Mouse (Mus musculus): Measurements from ENCODE around the gene Vwa7. TPM values are rescaled to one million over a fixed set of nuclear protein-coding genes. Genes with fewer than 3 reads are reported as not detected.
A peak's percentile ranks its signal among the peaks of the same experiment; 100 is the strongest.
"Not testable (repeated sequence)": the region's sequence is repeated elsewhere in the genome, so short reads cannot be mapped to it uniquely, and the experiment has no call there.

Vwa7 gene
- polyA plus RNA-seq, 1 experiment from 2014 or later: 0.27 TPM

DNA sequence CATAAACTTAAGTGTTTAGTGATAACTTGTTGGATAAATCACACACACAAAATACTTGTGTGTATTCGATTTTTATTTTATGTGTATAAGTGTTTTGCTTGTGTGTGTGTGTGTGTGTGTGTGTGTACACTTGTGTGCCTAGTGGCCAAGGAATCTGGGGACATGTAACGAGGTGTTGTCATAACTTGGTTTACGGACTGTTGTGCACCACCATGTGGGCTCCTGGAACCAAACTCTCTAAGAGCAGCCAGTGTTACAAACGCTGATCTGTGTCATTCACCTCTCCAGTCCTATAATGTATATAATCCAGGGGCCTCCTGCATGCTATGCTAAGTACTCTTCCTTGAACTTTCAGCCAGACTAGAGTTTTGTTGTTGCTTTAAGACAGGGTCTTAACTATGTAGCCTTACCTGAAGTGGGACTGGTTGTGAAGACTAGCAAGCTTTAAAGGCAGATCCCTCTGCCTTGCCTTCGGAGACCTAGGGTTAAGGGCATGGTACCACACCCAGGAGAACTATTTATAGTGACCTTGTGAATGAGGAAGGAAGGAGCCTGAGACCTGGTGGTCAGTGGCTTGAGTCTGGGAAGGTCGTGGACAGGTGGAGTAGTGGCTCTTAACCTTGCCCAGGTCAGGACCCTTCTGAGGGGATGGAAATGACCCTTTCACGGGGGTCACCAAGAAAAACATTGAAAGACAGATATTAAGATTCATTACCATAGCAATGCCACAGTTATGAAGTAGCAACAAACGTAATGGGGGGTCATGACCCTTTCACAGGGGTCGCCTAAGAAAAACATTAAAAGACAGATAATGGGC lies 13.1 kb upstream of the Vwa7 start:
- Histone ChIP-seq H3K4me2 (ENCODE audit: low read depth, low read length, severe bottlenecking) (peak overlapping the region; percentile 99; the same call in 1 of the 2 replicates), H3K36me3 (ENCODE audit: control insufficient read depth, insufficient read depth, low read length) (peaks cover 18% of the 10 kb centered on the region), H3K4me1 (replicated peaks; ENCODE audit: control insufficient read depth, insufficient read depth, low read length) (peaks cover 17% of the 10 kb centered on the region; the same call in 1 of the 2 replicates), H3K27me3 (ENCODE audit: control insufficient read depth, insufficient read depth, low read length) (no peaks in the 10 kb centered on the region), H3K4me3 (ENCODE audit: low read depth, low read length) (peak overlapping the region; percentile 62), H3K9me3 (ENCODE audit: control insufficient read depth, low read length) (no peaks in the 10 kb centered on the region), H3K27ac (ENCODE audit: low read depth, low read length) (no peak overlapping the region), H3K9ac (ENCODE audit: low read length) (peak overlapping the region; percentile 84)
- ATAC-seq (replicated peaks; ENCODE audit: low FRiP score): no peak
- DNase-seq (ENCODE audit: low spot score): no peak
- 80% methylated on average over 9 of the region's 9 CpGs for WGBS

DNA sequence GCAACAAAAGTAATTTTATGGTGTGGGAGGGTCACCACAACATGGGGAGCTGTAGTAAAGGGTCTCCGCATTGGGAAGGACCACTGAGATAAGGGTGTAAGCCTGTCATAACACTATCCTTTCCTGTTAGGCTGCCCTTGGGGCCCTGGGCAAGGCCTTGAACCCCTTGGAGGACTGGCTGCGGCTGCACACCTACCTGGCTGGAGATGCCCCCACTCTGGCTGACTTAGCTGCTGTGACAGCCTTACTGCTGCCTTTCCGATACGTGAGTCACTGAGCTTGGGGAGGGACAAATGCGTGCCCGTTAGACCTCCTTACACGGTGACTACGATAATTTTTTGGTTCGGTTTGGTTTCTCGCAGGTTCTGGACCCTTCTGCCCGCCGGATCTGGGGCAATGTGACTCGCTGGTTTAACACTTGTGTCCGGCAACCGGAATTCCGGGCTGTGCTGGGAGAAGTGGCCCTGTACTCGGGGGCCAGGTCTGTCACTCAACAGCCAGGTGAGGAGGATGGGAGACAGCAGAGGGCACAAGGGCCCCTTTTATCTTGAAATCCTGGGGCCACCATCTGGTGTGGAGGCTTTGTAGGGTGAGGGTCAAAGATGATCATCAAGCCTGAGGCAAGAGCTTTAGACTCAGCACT lies 12.2 kb upstream of the Vwa7 start:
- Histone ChIP-seq H3K4me2 (ENCODE audit: low read depth, low read length, severe bottlenecking) (no peak overlapping the region), H3K36me3 (ENCODE audit: control insufficient read depth, insufficient read depth, low read length) (peaks cover 17% of the 10 kb centered on the region), H3K4me3 (ENCODE audit: low read depth, low read length) (no peak overlapping the region), H3K27me3 (ENCODE audit: control insufficient read depth, insufficient read depth, low read length) (no peaks in the 10 kb centered on the region), H3K4me1 (replicated peaks; ENCODE audit: control insufficient read depth, insufficient read depth, low read length) (peaks cover 17% of the 10 kb centered on the region; the same call in 1 of the 2 replicates), H3K9me3 (ENCODE audit: control insufficient read depth, low read length) (no peaks in the 10 kb centered on the region), H3K27ac (ENCODE audit: low read depth, low read length) (no peak overlapping the region), H3K9ac (ENCODE audit: low read length) (no peak overlapping the region)
- WGBS: 97% methylated on average over 17 of the region's 17 CpGs
- DNase-seq (ENCODE audit: low spot score) (no peak), ATAC-seq (replicated peaks; ENCODE audit: low FRiP score) (no peak)

DNA sequence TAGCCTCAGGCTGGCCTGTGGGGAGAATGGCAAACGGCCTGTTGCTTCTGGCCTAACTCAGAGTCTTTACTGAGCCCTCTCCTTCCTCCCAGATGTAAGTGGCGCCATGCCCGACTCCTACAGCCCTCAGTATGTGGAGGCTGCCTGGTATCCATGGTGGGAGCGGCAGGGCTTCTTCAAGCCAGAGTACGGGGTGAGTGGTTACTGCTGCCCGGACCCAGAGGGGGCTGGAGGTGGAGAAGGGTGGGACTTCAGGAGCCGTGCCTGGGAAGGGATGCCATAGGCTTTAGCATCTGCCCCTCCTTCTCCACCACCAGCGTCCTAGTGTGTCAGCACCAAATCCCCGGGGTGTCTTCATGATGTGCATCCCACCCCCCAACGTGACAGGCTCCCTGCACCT lies 11.2 kb upstream of the Vwa7 start:
- H3K9me3 ChIP-seq (ENCODE audit: control insufficient read depth, low read length): no peaks in the 10 kb centered on the region
- H3K27me3 ChIP-seq (ENCODE audit: control insufficient read depth, insufficient read depth, low read length): no peaks in the 10 kb centered on the region
- ATAC-seq (replicated peaks; ENCODE audit: low FRiP score) (no peak), DNase-seq (ENCODE audit: low spot score) (no peak)
- H3K4me2 ChIP-seq (ENCODE audit: low read depth, low read length, severe bottlenecking): no peak overlapping the region
- no peak overlapping the region for H3K9ac ChIP-seq (ENCODE audit: low read length)
- H3K36me3 ChIP-seq (ENCODE audit: control insufficient read depth, insufficient read depth, low read length): peaks cover 17% of the 10 kb centered on the region
- H3K4me3 ChIP-seq (ENCODE audit: low read depth, low read length): no peak overlapping the region
- WGBS: 91% methylated on average over 10 of the region's 10 CpGs
- H3K27ac ChIP-seq (ENCODE audit: low read depth, low read length): no peak overlapping the region
- peaks cover 13% of the 10 kb centered on the region; the same call in 1 of the 2 replicates for H3K4me1 ChIP-seq (replicated peaks; ENCODE audit: control insufficient read depth, insufficient read depth, low read length)

DNA sequence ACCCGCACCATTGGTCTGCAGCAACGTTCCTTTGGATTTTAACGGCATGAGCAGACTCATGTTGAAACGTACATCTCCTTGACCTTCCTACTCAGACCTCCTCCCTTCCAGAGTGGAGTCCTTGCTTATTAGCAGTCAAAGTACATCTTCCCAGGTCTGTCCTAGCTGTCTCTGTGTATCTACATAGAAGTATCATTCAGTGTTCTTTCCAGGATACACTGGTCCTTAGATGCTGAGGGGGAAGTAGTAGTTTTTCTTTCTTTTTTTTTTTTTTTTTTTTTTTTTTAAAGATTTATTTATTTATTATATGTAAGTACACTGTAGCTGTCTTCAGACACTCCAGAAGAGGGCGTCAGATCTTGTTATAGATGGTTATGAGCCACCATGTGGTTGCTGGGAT lies 10.5 kb upstream of the Vwa7 start:
- not testable (repeated sequence) for H3K4me2 ChIP-seq (ENCODE audit: low read depth, low read length, severe bottlenecking); ATAC-seq (replicated peaks; ENCODE audit: low FRiP score); DNase-seq (ENCODE audit: low spot score); H3K9me3 ChIP-seq (ENCODE audit: control insufficient read depth, low read length); H3K27ac ChIP-seq (ENCODE audit: low read depth, low read length); H3K9ac ChIP-seq (ENCODE audit: low read length); H3K27me3 ChIP-seq (ENCODE audit: control insufficient read depth, insufficient read depth, low read length); H3K4me3 ChIP-seq (ENCODE audit: low read depth, low read length)
- Histone ChIP-seq H3K4me1 (replicated peaks; ENCODE audit: control insufficient read depth, insufficient read depth, low read length) (peaks cover 13% of the 10 kb centered on the region; the same call in 1 of the 2 replicates), H3K36me3 (ENCODE audit: control insufficient read depth, insufficient read depth, low read length) (peaks cover 23% of the 10 kb centered on the region)
- 99% methylated on average over 4 of the region's 5 CpGs for WGBS

DNA sequence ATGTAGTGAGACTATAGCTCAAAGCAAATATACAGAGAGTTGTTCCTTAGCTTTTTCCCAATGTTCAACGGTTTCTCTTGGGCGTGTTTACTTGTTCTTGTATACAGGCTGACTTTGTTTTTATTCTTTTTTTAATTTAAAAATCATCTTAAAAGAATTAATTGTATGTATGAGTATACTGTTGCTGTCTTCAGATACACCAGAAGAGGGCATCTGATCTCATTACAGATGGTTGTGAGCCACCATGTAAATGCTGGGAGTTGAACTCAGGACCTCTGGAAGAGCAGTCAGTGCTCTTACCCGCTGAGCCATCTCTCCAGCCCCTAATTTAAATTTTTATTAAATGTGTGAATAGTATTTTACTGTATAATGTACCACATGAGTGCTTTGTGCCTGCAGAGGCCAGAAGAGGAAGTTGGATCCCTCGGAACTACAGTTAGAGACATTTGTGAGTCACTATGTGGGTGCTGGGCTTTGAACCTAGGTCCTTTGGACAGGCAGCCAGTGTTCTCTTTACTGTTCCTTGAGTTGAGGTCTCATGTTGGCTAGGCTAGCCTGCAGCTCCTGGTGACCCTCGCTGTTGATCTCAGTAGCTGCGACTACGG lies 8.9 kb upstream of the Vwa7 start:
- peaks cover 8% of the 10 kb centered on the region; the same call in 1 of the 2 replicates for H3K4me1 ChIP-seq (replicated peaks; ENCODE audit: control insufficient read depth, insufficient read depth, low read length)
- no peak overlapping the region for H3K4me3 ChIP-seq (ENCODE audit: low read depth, low read length)
- no peaks in the 10 kb centered on the region for H3K9me3 ChIP-seq (ENCODE audit: control insufficient read depth, low read length)
- no peak for ATAC-seq (replicated peaks; ENCODE audit: low FRiP score)
- H3K27ac ChIP-seq (ENCODE audit: low read depth, low read length): no peak overlapping the region
- WGBS: 99% methylated on average over 7 of the region's 7 CpGs
- no peaks in the 10 kb centered on the region for H3K27me3 ChIP-seq (ENCODE audit: control insufficient read depth, insufficient read depth, low read length)
- no peak overlapping the region for H3K4me2 ChIP-seq (ENCODE audit: low read depth, low read length, severe bottlenecking)
- no peak overlapping the region for H3K9ac ChIP-seq (ENCODE audit: low read length)
- peaks cover 25% of the 10 kb centered on the region for H3K36me3 ChIP-seq (ENCODE audit: control insufficient read depth, insufficient read depth, low read length)
- DNase-seq (ENCODE audit: low spot score): no peak

DNA sequence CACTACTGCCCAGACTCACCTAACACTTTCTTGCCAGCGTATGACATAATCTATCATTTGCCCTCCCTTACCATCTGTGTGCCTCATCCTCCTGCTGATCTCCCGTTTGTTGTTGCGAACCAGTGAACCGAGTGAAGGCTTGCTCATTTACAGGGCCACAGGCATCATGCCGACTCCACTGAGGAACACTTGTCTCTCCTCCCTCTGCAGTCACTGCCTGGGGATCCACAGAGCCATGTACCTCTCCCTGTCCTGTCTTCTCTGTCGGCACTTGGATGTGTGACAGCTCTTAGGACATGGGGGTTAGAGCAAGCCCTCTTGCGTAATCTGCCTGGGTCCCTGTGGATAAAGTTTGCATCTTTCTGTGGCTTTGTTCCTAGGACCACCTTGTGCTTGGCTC lies 6.8 kb upstream of the Vwa7 start:
- no peaks in the 10 kb centered on the region for H3K9me3 ChIP-seq (ENCODE audit: control insufficient read depth, low read length)
- no peak overlapping the region for H3K4me2 ChIP-seq (ENCODE audit: low read depth, low read length, severe bottlenecking)
- no peak overlapping the region for H3K27ac ChIP-seq (ENCODE audit: low read depth, low read length)
- peaks cover 32% of the 10 kb centered on the region for H3K36me3 ChIP-seq (ENCODE audit: control insufficient read depth, insufficient read depth, low read length)
- no peak overlapping the region for H3K9ac ChIP-seq (ENCODE audit: low read length)
- no peak for DNase-seq (ENCODE audit: low spot score)
- ATAC-seq (replicated peaks; ENCODE audit: low FRiP score): no peak
- no peaks in the 10 kb centered on the region for H3K4me1 ChIP-seq (replicated peaks; ENCODE audit: control insufficient read depth, insufficient read depth, low read length)
- 86% methylated on average over 7 of the region's 7 CpGs for WGBS
- H3K4me3 ChIP-seq (ENCODE audit: low read depth, low read length): no peak overlapping the region
- no peaks in the 10 kb centered on the region for H3K27me3 ChIP-seq (ENCODE audit: control insufficient read depth, insufficient read depth, low read length)

DNA sequence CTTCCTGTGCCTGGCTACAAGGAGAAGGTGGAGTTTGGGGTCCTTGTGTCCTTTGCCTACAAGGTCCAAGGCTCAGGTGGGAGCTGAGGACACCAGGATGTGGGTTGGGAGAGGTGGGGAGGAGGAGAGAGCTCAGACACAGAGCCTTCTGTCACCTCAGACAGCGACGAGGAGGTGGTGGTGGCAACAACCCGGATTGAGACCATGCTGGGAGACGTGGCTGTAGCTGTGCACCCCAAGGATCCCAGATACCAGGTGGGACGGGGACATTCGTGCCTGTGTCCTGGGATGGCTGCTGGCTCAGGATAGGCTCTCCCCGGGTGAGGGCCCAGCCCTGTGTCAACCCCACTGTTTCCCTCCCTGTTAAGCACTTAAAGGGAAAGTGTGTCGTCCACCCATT lies 4.9 kb upstream of the Vwa7 start:
- DNase-seq (ENCODE audit: low spot score): no peak
- Histone ChIP-seq H3K9me3 (ENCODE audit: control insufficient read depth, low read length) (no peaks in the 10 kb centered on the region), H3K4me1 (replicated peaks; ENCODE audit: control insufficient read depth, insufficient read depth, low read length) (no peaks in the 10 kb centered on the region), H3K4me3 (ENCODE audit: low read depth, low read length) (no peak overlapping the region), H3K27me3 (ENCODE audit: control insufficient read depth, insufficient read depth, low read length) (no peaks in the 10 kb centered on the region), H3K4me2 (ENCODE audit: low read depth, low read length, severe bottlenecking) (no peak overlapping the region), H3K27ac (ENCODE audit: low read depth, low read length) (no peak overlapping the region), H3K9ac (ENCODE audit: low read length) (no peak overlapping the region), H3K36me3 (ENCODE audit: control insufficient read depth, insufficient read depth, low read length) (peaks cover 32% of the 10 kb centered on the region)
- ATAC-seq (replicated peaks; ENCODE audit: low FRiP score): no peak
- 92% methylated on average over 8 of the region's 8 CpGs for WGBS

DNA sequence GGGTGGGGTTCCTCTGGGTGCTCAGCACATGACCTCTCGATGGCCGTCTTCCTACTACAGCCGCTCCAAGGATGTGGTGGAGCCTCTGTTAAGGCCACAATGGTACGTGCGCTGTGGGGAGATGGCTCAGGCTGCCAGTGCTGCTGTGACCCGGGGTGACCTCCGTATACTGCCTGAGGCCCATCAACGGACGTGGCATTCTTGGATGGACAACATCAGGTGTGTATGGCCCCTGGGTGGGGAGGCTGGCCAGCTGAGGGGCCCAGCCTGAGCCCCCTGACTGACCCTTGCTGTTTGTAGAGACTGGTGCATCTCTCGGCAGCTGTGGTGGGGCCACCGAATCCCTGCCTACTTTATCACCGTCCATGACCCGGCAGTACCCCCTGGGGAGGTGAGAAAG lies 3.9 kb upstream of the Vwa7 start:
- H3K4me3 ChIP-seq (ENCODE audit: low read depth, low read length): no peak overlapping the region
- H3K9ac ChIP-seq (ENCODE audit: low read length): no peak overlapping the region
- H3K4me2 ChIP-seq (ENCODE audit: low read depth, low read length, severe bottlenecking): no peak overlapping the region
- ATAC-seq (replicated peaks; ENCODE audit: low FRiP score) (no peak), DNase-seq (ENCODE audit: low spot score) (peak; percentile 51)
- H3K4me1 ChIP-seq (replicated peaks; ENCODE audit: control insufficient read depth, insufficient read depth, low read length): no peaks in the 10 kb centered on the region
- peaks cover 28% of the 10 kb centered on the region for H3K36me3 ChIP-seq (ENCODE audit: control insufficient read depth, insufficient read depth, low read length)
- 93% methylated on average over 13 of the region's 13 CpGs for WGBS
- no peaks in the 10 kb centered on the region for H3K9me3 ChIP-seq (ENCODE audit: control insufficient read depth, low read length)
- H3K27ac ChIP-seq (ENCODE audit: low read depth, low read length): no peak overlapping the region
- no peaks in the 10 kb centered on the region for H3K27me3 ChIP-seq (ENCODE audit: control insufficient read depth, insufficient read depth, low read length)
